Mouse (Mus musculus): ENCODE results near the gene 5730409E04Rik. TPM values are rescaled to one million over a fixed set of nuclear protein-coding genes. Genes with fewer than 3 reads are reported as not detected.

5730409E04Rik gene
- polyA plus RNA-seq, 2 experiments: 0.27 to 0.38 TPM

GRCm38 (mm10) chr4:126577920-126578319, 31.7 kb upstream of the 5730409E04Rik start:
- no peak for DNase-seq (ENCODE audit: low read depth in 3 of 3, low spot score in 3 of 3)
- ATAC-seq (ENCODE audit: insufficient read depth): no peak
- no peak overlapping the region for H3K4me3 ChIP-seq (ENCODE audit: insufficient read depth in 1 of 2, low read depth in 2 of 2, low read length in 2 of 2)
- H3K4me2 ChIP-seq (ENCODE audit: low read depth): no peak overlapping the region
- TF ChIP-seq CTCF (IDR thresholded peaks at IDR 0.05; ENCODE audit: low read depth): no peak
- no peak for TF ChIP-seq EP300 (IDR thresholded peaks at IDR 0.05; ENCODE audit: low read depth)
- no peak overlapping the region for H3K9ac ChIP-seq (replicated peaks)
- no peaks in the 10 kb centered on the region for H3K4me1 ChIP-seq (replicated peaks; ENCODE audit: control insufficient read depth in 2 of 2, insufficient read depth in 2 of 2, low read length in 1 of 2)
- H3K27ac ChIP-seq: no peak overlapping the region
- no peaks in the 10 kb centered on the region for H3K27me3 ChIP-seq (ENCODE audit: control insufficient read depth, insufficient read depth, low read length)
- 63% methylated on average over 3 of the region's 3 CpGs for WGBS (ENCODE audit: insufficient replicate concordance)
- 0 out of 2 replicates have a peak, but pooled peaks cover 3% of the 10 kb centered on the region for H3K9me3 ChIP-seq (ENCODE audit: control insufficient read depth, low read length)
- peaks cover 92% of the 10 kb centered on the region for H3K36me3 ChIP-seq (replicated peaks; ENCODE audit: control insufficient read depth, insufficient read depth, low read depth)

- no peak overlapping the region for H3K4me3 ChIP-seq (ENCODE audit: insufficient read depth in 1 of 2, low read depth in 2 of 2, low read length in 2 of 2)
- no peak overlapping the region for H3K9ac ChIP-seq (replicated peaks)
- 0 out of 2 replicates have a peak, but pooled peaks cover 3% of the 10 kb centered on the region for H3K9me3 ChIP-seq (ENCODE audit: control insufficient read depth, low read length)
- H3K4me1 ChIP-seq (replicated peaks; ENCODE audit: control insufficient read depth in 2 of 2, insufficient read depth in 2 of 2, low read length in 1 of 2): no peaks in the 10 kb centered on the region
- H3K27ac ChIP-seq: no peak overlapping the region
- DNase-seq (ENCODE audit: low read depth in 3 of 3, low spot score in 3 of 3) (no peak), ATAC-seq (ENCODE audit: insufficient read depth) (no peak)
- H3K4me2 ChIP-seq (ENCODE audit: low read depth): no peak overlapping the region
- TF ChIP-seq CTCF (IDR thresholded peaks at IDR 0.05; ENCODE audit: low read depth) (no peak), EP300 (IDR thresholded peaks at IDR 0.05; ENCODE audit: low read depth) (no peak)
- no peaks in the 10 kb centered on the region for H3K27me3 ChIP-seq (ENCODE audit: control insufficient read depth, insufficient read depth, low read length)
- WGBS (ENCODE audit: insufficient replicate concordance): 66% methylated on average over 2 of the region's 2 CpGs
- peaks cover 91% of the 10 kb centered on the region for H3K36me3 ChIP-seq (replicated peaks; ENCODE audit: control insufficient read depth, insufficient read depth, low read depth)
Measured at GRCm38 (mm10) chr4:126579077-126579476, 30.5 kb upstream of the 5730409E04Rik start.

GRCm38 (mm10) chr4:126585739-126586138, 23.9 kb upstream of the 5730409E04Rik start:
- no peak overlapping the region for H3K4me3 ChIP-seq (ENCODE audit: insufficient read depth in 1 of 2, low read depth in 2 of 2, low read length in 2 of 2)

GRCm38 (mm10) chr4:126592039-126592438, 17.6 kb upstream of the 5730409E04Rik start:
- H3K27me3 ChIP-seq (ENCODE audit: control insufficient read depth, insufficient read depth, low read length): no peaks in the 10 kb centered on the region
- no peak overlapping the region for H3K27ac ChIP-seq
- H3K4me3 ChIP-seq (ENCODE audit: insufficient read depth in 1 of 2, low read depth in 2 of 2, low read length in 2 of 2): no peak overlapping the region
- no peak overlapping the region for H3K9ac ChIP-seq (replicated peaks)
- peaks cover 57% of the 10 kb centered on the region for H3K36me3 ChIP-seq (replicated peaks; ENCODE audit: control insufficient read depth, insufficient read depth, low read depth)
- no peaks in the 10 kb centered on the region for H3K4me1 ChIP-seq (replicated peaks; ENCODE audit: control insufficient read depth in 2 of 2, insufficient read depth in 2 of 2, low read length in 1 of 2)
- H3K9me3 ChIP-seq (ENCODE audit: control insufficient read depth, low read length): no peaks in the 10 kb centered on the region
- ATAC-seq (ENCODE audit: insufficient read depth) (no peak), DNase-seq (ENCODE audit: low read depth in 3 of 3, low spot score in 3 of 3) (no peak)
- no peak overlapping the region for H3K4me2 ChIP-seq (ENCODE audit: low read depth)
- no peak for TF ChIP-seq EP300 (IDR thresholded peaks at IDR 0.05; ENCODE audit: low read depth)
- TF ChIP-seq CTCF (IDR thresholded peaks at IDR 0.05; ENCODE audit: low read depth): no peak
- 82% methylated on average over 6 of the region's 6 CpGs for WGBS (ENCODE audit: insufficient replicate concordance)

More at GRCm38 (mm10) chr4:126585739-126586138, 23.9 kb upstream of the 5730409E04Rik start:
- no peaks in the 10 kb centered on the region for H3K4me1 ChIP-seq (replicated peaks; ENCODE audit: control insufficient read depth in 2 of 2, insufficient read depth in 2 of 2, low read length in 1 of 2)
- no peaks in the 10 kb centered on the region for H3K9me3 ChIP-seq (ENCODE audit: control insufficient read depth, low read length)
- no peaks in the 10 kb centered on the region for H3K27me3 ChIP-seq (ENCODE audit: control insufficient read depth, insufficient read depth, low read length)
- DNase-seq (ENCODE audit: low read depth in 3 of 3, low spot score in 3 of 3) (no peak), ATAC-seq (ENCODE audit: insufficient read depth) (no peak)
- TF ChIP-seq CTCF (IDR thresholded peaks at IDR 0.05; ENCODE audit: low read depth) (no peak), EP300 (IDR thresholded peaks at IDR 0.05; ENCODE audit: low read depth) (no peak)
- H3K36me3 ChIP-seq (replicated peaks; ENCODE audit: control insufficient read depth, insufficient read depth, low read depth): peaks cover 77% of the 10 kb centered on the region
- no peak overlapping the region for H3K4me2 ChIP-seq (ENCODE audit: low read depth)
- H3K27ac ChIP-seq: no peak overlapping the region
- 91% methylated on average over 13 of the region's 13 CpGs for WGBS (ENCODE audit: insufficient replicate concordance)
- H3K9ac ChIP-seq (replicated peaks): no peak overlapping the region

GRCm38 (mm10) chr4:126599971-126600754, 9.5 kb upstream of the 5730409E04Rik start:
- no peak overlapping the region for H3K4me3 ChIP-seq (ENCODE audit: insufficient read depth in 1 of 2, low read depth in 2 of 2, low read length in 2 of 2)
- peak in 1 of 3 experiments; percentile 11 for DNase-seq (ENCODE audit: low read depth in 3 of 3, low spot score in 3 of 3)
- H3K9ac ChIP-seq (replicated peaks): no peak overlapping the region
- H3K27ac ChIP-seq: no peak overlapping the region
- WGBS (ENCODE audit: insufficient replicate concordance): 27% methylated on average over 8 of the region's 8 CpGs
- no peaks in the 10 kb centered on the region for H3K27me3 ChIP-seq (ENCODE audit: control insufficient read depth, insufficient read depth, low read length)
- ATAC-seq (ENCODE audit: insufficient read depth): no peak
- no peaks in the 10 kb centered on the region for H3K4me1 ChIP-seq (replicated peaks; ENCODE audit: control insufficient read depth in 2 of 2, insufficient read depth in 2 of 2, low read length in 1 of 2)
- H3K36me3 ChIP-seq (replicated peaks; ENCODE audit: control insufficient read depth, insufficient read depth, low read depth): no peaks in the 10 kb centered on the region
- no peaks in the 10 kb centered on the region for H3K9me3 ChIP-seq (ENCODE audit: control insufficient read depth, low read length)
- TF ChIP-seq EP300 (IDR thresholded peaks at IDR 0.05; ENCODE audit: low read depth): no peak
- TF ChIP-seq CTCF (IDR thresholded peaks at IDR 0.05; ENCODE audit: low read depth): peak; percentile 82
- no peak overlapping the region for H3K4me2 ChIP-seq (ENCODE audit: low read depth)

All from liver, embryonic 14.5 days (tissue).